ENCODE assay signal across 8 mouse cellular contexts in the genomic region with DNA sequence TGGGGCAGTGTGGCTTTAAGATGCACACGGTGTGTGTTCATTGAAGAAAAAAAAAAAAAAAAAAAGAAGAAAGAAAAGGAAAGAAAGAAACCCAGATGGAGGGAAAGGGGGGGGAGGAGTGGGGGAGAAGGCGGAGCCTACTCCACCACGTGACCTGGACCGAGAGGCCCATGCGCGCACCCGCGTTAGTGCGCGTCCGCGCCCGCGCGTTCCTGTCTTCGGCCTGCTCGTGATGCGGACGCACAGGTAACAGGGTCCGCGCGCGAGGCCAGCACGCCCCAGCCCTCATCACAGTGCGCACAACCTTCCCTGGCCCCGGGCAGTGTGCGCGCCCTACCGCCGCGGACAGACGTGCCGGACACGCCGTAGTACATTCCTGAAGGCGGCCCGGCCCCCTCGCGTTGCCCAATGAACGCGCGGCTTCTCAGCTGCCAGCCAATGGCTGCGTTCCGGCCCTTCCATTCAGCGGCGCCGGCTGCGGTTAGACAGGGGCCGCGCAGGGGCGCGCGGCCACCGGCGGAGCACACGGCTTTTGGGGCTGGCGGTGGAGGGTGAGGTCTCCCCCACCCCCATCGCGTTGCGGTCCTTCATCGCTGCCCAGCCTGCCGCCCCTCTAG. TPM values are rescaled to one million over a fixed set of nuclear protein-coding genes. Genes with fewer than 3 reads are reported as not detected.
A peak's percentile ranks its signal among the peaks of the same experiment; 100 is the strongest.
DNase-seq lines count a peak whose midpoint lies in the region; ATAC-seq lines count a peak whose summit lies in the region.

No protein-coding gene starts in this region.

- H3K9ac ChIP-seq in embryonic facial prominence, embryonic 14.5 days (ENCODE audit: low read depth, low read length): peak overlapping the region; percentile 73
- H3K9ac ChIP-seq in limb, embryonic 12.5 days (replicated peaks): peak overlapping the region; percentile 62
- peak overlapping the region; percentile 51 for H3K9ac ChIP-seq in midbrain, embryonic 14.5 days (replicated peaks; ENCODE audit: low read length)

- ATAC-seq in embryonic facial prominence, embryonic 14.5 days (ENCODE audit: low read depth): peak; percentile 85
- peak; percentile 86 for ATAC-seq in limb, embryonic 12.5 days (ENCODE audit: insufficient number of reproducible peaks, insufficient read depth, low FRiP score, low TSS enrichment, low read depth)
- peak; percentile 77 for ATAC-seq in midbrain, embryonic 14.5 days (ENCODE audit: low FRiP score, low TSS enrichment)

- WGBS in embryonic facial prominence, embryonic 14.5 days: under 1% methylated on average over 44 of the region's 62 CpGs
- under 1% methylated on average over 55 of the region's 62 CpGs for WGBS in limb, embryonic 12.5 days
- under 1% methylated on average over 62 of the region's 62 CpGs for WGBS in midbrain, embryonic 14.5 days

- peak; percentile 92 for DNase-seq in 3T3-L1 (ENCODE audit: low read depth, low spot score)
- peak; percentile 83 to 88 for DNase-seq in adrenal gland, postnatal 4 days (ENCODE audit: low spot score in 2 of 2)
- peak; percentile 97 for DNase-seq in embryonic facial prominence, embryonic 14.5 days (ENCODE audit: low spot score)
- DNase-seq in heart, adult 8-10 months (ENCODE audit: low spot score): peak; percentile 93
- peak; percentile 97 to 98 for DNase-seq in kidney, adult 8-10 months
- peak; percentile 97 for DNase-seq in midbrain, embryonic 14.5 days
- DNase-seq in spleen, adult 12 weeks (ENCODE audit: low spot score): peak; percentile 85

- H3K27me3 ChIP-seq in embryonic facial prominence, embryonic 14.5 days (replicated peaks; ENCODE audit: control insufficient read depth, insufficient read depth, low read length): peaks cover 19% of the 10 kb centered on the region
- peaks cover 25% of the 10 kb centered on the region for H3K27me3 ChIP-seq in limb, embryonic 12.5 days
- H3K27me3 ChIP-seq in midbrain, embryonic 14.5 days (ENCODE audit: control insufficient read depth, insufficient read depth, low read length): peaks cover 41% of the 10 kb centered on the region

- no peaks in the 10 kb centered on the region for H3K9me3 ChIP-seq in embryonic facial prominence, embryonic 14.5 days (ENCODE audit: control insufficient read depth, low read length)
- H3K9me3 ChIP-seq in limb, embryonic 12.5 days: no peaks in the 10 kb centered on the region
- H3K9me3 ChIP-seq in midbrain, embryonic 14.5 days (ENCODE audit: control insufficient read depth, low read length): no peaks in the 10 kb centered on the region

- peaks cover 7% of the 10 kb centered on the region; the same call in 1 of the 2 replicates for H3K4me1 ChIP-seq in embryonic facial prominence, embryonic 14.5 days (ENCODE audit: control insufficient read depth, insufficient read depth, low read length)
- peaks cover 38% of the 10 kb centered on the region for H3K4me1 ChIP-seq in limb, embryonic 12.5 days (replicated peaks)
- peaks cover 17% of the 10 kb centered on the region for H3K4me1 ChIP-seq in midbrain, embryonic 14.5 days (ENCODE audit: control insufficient read depth, insufficient read depth, low read length)

- H3K4me3 ChIP-seq in embryonic facial prominence, embryonic 14.5 days (ENCODE audit: low read depth, low read length): peak overlapping the region; percentile 89
- H3K4me3 ChIP-seq in limb, embryonic 12.5 days (replicated peaks): peak overlapping the region; percentile 98
- H3K4me3 ChIP-seq in midbrain, embryonic 14.5 days (replicated peaks; ENCODE audit: low read depth, low read length): peak overlapping the region; percentile 82

- H3K36me3 ChIP-seq in embryonic facial prominence, embryonic 14.5 days (ENCODE audit: control insufficient read depth, insufficient read depth, low read length): no peaks in the 10 kb centered on the region
- no peaks in the 10 kb centered on the region for H3K36me3 ChIP-seq in limb, embryonic 12.5 days
- no peaks in the 10 kb centered on the region for H3K36me3 ChIP-seq in midbrain, embryonic 14.5 days (ENCODE audit: control insufficient read depth, insufficient read depth, low read length)

- H3K4me2 ChIP-seq in embryonic facial prominence, embryonic 14.5 days (ENCODE audit: low read depth, low read length): peak overlapping the region; percentile 82
- H3K4me2 ChIP-seq in limb, embryonic 12.5 days: peak overlapping the region; percentile 97
- peak overlapping the region; percentile 100 for H3K4me2 ChIP-seq in midbrain, embryonic 14.5 days (ENCODE audit: low read length)

- peak overlapping the region; percentile 100 for H3K27ac ChIP-seq in embryonic facial prominence, embryonic 14.5 days (replicated peaks; ENCODE audit: low read depth, low read length)
- H3K27ac ChIP-seq in limb, embryonic 12.5 days: peak overlapping the region; percentile 87
- H3K27ac ChIP-seq in midbrain, embryonic 14.5 days (replicated peaks; ENCODE audit: low read depth, low read length): peak overlapping the region; percentile 83

RNA-seq across cellular contexts. Expression of gene Ptch1, which starts 5.6 kb away (rescaled TPM):
- total RNA-seq in adrenal gland, postnatal 4 days (2021): 10 to 100 TPM; 80.5 to 82.9 TPM
- 22.7 and 23.2 TPM in 2 replicates for polyA plus RNA-seq in embryonic facial prominence, embryonic 14.5 days (2014; fragmentation: Nextera tagmentation; extraction: Ambion mirVana)
- total RNA-seq in heart, adult 8-10 months (2022): 10 to 100 TPM; 10.1 to 17.2 (median 13.6) TPM
- 21.6 and 23.0 TPM in 2 replicates for polyA plus RNA-seq in limb, embryonic 12.5 days (2016; fragmentation: Nextera tagmentation; extraction: Ambion mirVana)
- 17.4 and 17.8 TPM in 2 replicates for polyA plus RNA-seq in midbrain, embryonic 14.5 days (2014; fragmentation: Nextera tagmentation; extraction: Ambion mirVana)

Comparison
In these comparisons a context has a peak if more than half of its experiments do, and no peak if none do; other contexts are left out.
1. Peak in every context shown above with its lines: DNase-seq, ATAC-seq, H3K4me3 ChIP-seq and H3K27ac ChIP-seq.